Mouse (Mus musculus) cerebellum, adult 2 months (tissue): ENCODE results near the gene Coq9. TPM values are rescaled to one million over a fixed set of nuclear protein-coding genes. Genes with fewer than 3 reads are reported as not detected.
"Not testable (repeated sequence)": the region's sequence is repeated elsewhere in the genome, so short reads cannot be mapped to it uniquely, and the experiment has no call there.

Experiments used
- DNase-seq, 2 experiments: peaks; one replicate each; pipeline ENCODE4 v3.0.0; 2021
- H3K27ac ChIP-seq: fragments of 200-500 bp; 2 replicates; pipeline ENCODE4 v1.5.1; 2012; ENCODE audit warnings: low read length, control low read depth, inconsistent platforms; ENCODE audit not compliant: insufficient read depth
- H3K27me3 ChIP-seq: fragments of 200-500 bp; 2 replicates; pipeline ENCODE4 v1.6.1; 2012; ENCODE audit warnings: inconsistent platforms, mild to moderate bottlenecking, low read length, moderate library complexity; ENCODE audit not compliant: control insufficient read depth, insufficient read depth
- H3K4me1 ChIP-seq: fragments of 200-500 bp; 2 replicates; pipeline ENCODE4 v1.6.1; 2011; ENCODE audit warnings: low read length; ENCODE audit not compliant: control insufficient read depth, insufficient read depth
- H3K4me3 ChIP-seq: fragments of 200-500 bp; replicated peaks from 2 replicates; pipeline ENCODE3; 2011; ENCODE audit warnings: mild to moderate bottlenecking, low read depth, low read length, control low read depth; ENCODE audit not compliant: insufficient read depth
- CTCF ChIP-seq: fragments of 200-500 bp; IDR thresholded peaks from 2 replicates; pipeline ENCODE4 v1.5.1; 2011; ENCODE audit warnings: low read depth, mild to moderate bottlenecking, control low read depth, low read length, moderate library complexity, borderline replicate concordance; ENCODE audit not compliant: insufficient read depth
- POLR2A ChIP-seq: fragments of 200-500 bp; IDR thresholded peaks from 2 replicates; pipeline ENCODE4 v1.6.1; 2011; ENCODE audit warnings: low read length, control low read depth, borderline replicate concordance; ENCODE audit not compliant: insufficient read depth
- WGBS: fragments of 180-500 bp; shearing (Covaris S2); methylation state at CpG from one replicate; pipeline ENCODE4 v1.1.7; 2018; 5-methylcytosine and 5-hydroxymethylcytosine counted together
- polyA plus RNA-seq: library from polyadenylated mRNA; depleted of rRNA; stranded (reverse); fragments of >200 nt; gene quantifications from 2 replicates; pipeline ENCODE4 v1.2.3, GENCODE M21; 2012

The Coq9 gene
- polyA plus RNA-seq, 1 experiment: 155 TPM

DNA sequence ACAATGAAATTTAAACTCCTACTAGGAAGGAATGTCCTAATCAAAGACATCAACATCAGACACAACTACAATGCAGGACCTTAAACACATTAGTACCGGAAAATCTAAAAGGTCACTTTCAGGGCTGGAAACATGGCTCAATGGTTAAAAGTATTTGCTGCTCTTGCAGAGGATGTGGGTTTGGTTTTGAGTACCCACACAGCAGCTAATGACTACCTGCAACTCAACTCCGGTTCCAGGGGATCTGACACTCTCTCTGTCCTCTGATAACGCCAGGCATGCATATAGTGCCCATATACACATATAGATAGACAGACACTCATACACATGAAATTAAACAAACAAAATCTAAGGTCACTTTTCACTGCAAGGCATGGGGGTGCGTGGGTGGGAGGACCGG, 11.9 kb upstream of the Coq9 start:
- TF ChIP-seq CTCF: no peak
- no peak for TF ChIP-seq POLR2A
- H3K27me3 ChIP-seq: no peaks in the 10 kb centered on the region
- H3K4me3 ChIP-seq: no peak overlapping the region
- no peak for DNase-seq
- WGBS: 97% methylated on average over 5 of the region's 5 CpGs
- H3K27ac ChIP-seq: no peak overlapping the region
- H3K4me1 ChIP-seq: no peaks in the 10 kb centered on the region; the same call in 1 of the 2 replicates

DNA sequence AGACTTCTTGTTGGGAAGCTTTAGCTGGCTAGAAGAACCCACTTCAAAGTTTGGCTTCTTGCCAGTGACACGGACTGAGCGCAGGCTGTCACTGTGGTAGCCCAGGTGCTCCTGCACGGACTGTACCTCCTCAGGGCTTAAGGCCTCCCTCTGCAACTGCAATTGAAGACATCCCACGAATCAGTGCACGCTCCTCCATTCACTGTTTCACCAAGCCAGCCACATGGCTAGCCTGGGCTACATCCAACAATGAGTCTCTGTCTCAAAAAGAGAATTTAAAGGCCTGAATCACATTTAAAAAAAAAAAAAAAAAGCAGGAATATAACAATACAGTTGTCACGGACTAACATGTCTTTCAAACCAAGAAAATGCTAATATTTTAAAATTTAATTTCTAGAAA, 9.8 kb upstream of the Coq9 start:
- Histone ChIP-seq H3K4me1 (no peaks in the 10 kb centered on the region), H3K27me3 (no peaks in the 10 kb centered on the region), H3K4me3 (no peak overlapping the region), H3K27ac (no peak overlapping the region)
- DNase-seq: no peak
- WGBS: 51% methylated on average over 6 of the region's 6 CpGs
- TF ChIP-seq POLR2A (no peak), CTCF (no peak)

DNA sequence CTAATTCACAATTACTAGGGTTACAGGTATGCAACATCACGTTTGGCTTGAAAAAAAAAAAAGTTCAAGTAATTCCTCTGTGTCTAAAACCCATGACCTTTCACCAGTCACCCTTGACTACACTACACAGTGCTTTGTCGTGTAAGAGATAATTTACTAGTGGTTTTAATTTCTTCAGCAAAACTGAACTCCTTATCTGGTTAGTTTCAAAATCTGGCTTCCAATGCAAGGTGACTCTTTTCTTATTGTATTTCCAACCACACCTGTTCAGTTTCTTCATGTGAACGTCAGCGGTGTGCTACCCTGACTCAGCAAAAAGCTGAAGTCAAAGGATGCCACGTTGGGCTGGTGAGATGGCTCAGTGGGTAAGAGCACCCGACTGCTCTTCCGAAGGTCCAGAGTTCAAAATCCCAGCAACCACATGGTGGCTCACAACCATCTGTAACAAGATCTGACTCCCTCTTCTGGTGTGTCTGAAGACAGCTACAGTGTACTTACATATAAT, 4.2 kb upstream of the Coq9 start:
- H3K4me3 ChIP-seq, H3K4me1 ChIP-seq, H3K27ac ChIP-seq, DNase-seq, H3K27me3 ChIP-seq: not testable (repeated sequence)
- 61% methylated on average over 7 of the region's 7 CpGs for WGBS

DNA sequence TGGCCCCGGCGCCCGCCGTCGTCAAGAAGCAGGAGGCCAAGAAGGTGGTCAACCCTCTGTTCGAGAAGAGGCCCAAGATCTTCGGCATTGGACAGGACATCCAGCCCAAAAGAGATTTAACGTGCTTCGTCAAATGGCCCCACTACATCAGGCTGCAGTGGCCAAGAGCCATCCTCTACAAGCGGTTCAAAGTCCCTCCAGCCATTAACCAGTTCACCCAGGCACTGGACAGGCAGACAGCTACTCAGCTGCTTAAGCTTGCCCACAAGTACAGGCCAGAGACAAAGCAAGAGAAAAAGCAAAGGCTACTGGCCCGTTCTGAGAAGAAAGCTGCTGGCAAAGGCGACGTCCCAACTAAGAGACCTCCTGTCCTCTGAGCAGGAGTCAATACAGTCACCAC, 2.4 kb upstream of the Coq9 start:
- H3K27me3 ChIP-seq, H3K4me3 ChIP-seq, H3K4me1 ChIP-seq, H3K27ac ChIP-seq, DNase-seq: not testable (repeated sequence)
- WGBS: 80% methylated on average over 13 of the region's 13 CpGs

DNA sequence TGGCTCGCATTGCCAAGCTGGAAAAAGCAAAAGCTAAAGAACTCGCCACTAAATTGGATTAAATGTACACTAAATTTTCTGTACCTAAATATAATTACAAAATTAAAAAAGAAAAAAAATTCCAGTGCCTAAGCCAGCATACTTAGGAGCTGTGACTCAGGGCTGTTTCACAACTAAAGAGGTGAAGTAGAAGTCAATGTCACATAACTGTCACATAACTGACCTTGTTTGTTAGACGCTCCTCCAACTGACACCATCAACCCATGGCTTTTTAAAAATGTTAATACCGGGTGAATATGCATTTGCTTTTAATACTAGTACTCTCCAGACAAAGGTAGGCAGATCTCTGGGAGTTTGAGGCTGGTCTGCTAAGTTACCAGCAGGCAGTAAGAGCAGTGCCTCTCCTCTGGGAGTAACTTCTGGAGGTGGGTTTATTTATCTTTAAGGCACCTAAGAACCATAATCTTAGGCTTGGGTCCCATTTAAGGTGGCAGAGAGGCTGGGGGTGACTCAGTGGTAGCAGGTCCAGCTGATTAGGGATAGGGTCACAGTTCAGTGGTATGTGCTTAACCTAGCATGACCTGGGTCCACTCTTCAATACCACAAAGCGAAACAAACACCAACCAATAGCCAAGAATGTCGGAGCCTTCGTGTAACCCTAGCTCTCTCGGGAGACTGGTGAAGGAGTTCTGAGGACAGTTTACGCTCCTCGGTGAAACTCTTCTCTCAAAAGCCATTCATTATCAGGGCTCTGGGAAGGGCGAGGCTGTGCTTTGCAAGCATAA, 1.5 kb upstream of the Coq9 start:
- Histone ChIP-seq H3K4me1 (peaks cover 5% of the 10 kb centered on the region), H3K27ac (no peak overlapping the region), H3K27me3 (no peaks in the 10 kb centered on the region), H3K4me3 (peak overlapping the region; percentile 24)
- DNase-seq: no peak
- TF ChIP-seq POLR2A (no peak), CTCF (no peak)
- 63% methylated on average over 11 of the region's 11 CpGs for WGBS

- TF ChIP-seq CTCF (no peak), POLR2A (no peak)
- Histone ChIP-seq H3K4me1 (peaks cover 5% of the 10 kb centered on the region), H3K27me3 (no peaks in the 10 kb centered on the region), H3K27ac (peak overlapping the region; percentile 97), H3K4me3 (peak overlapping the region; percentile 87)
- peak in 1 of 2 experiments; percentile 87 for DNase-seq
- WGBS: under 1% methylated on average over 24 of the region's 24 CpGs
Observed at GRCm38 (mm10) chr8:94838600-94838999, 479 bp downstream of the Coq9 start.

DNA sequence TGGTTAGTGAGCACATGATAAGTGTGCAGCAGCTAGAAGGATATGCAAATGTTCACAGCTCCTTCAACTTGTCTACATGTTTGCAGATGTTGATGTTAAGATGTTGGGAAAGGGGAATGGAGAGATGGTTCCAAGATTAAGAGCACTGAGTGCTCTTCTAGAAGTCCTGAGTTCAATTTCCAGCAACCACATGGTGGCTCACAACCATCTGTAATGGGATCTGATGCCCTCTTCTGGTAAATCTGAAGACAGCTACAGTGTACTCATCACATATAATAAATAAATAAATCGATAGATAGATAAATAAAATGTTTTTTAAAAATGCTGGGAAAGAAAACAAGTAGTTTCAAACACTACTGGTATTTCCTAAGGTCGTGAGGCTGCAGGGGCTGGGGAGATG, 3.1 kb downstream of the Coq9 start:
- Histone ChIP-seq H3K4me3 (no peak overlapping the region), H3K4me1 (peaks cover 5% of the 10 kb centered on the region), H3K27ac (no peak overlapping the region), H3K27me3 (no peaks in the 10 kb centered on the region)
- WGBS: 41% methylated on average over 2 of the region's 2 CpGs
- TF ChIP-seq POLR2A: no peak
- no peak for TF ChIP-seq CTCF
- no peak for DNase-seq

DNA sequence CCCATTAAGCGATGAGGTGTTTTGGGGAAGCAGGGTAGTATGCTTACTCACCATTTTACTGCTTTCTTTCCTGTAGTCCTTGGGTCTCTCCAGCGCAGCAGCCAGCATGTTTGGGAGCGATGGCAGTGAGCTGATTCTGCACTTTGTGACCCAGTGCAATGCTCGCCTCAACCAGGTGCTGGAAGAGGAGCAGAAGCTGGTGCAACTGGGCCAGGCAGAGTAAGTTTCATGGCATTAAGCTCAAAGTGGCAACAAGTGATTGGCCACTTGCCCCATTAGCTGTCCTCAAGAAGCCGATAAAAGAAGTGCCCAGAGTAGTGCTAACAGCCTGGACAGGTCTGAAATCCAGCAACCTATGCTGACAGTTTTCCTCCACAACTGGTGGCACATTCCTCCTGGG, 11.9 kb downstream of the Coq9 start:
- Histone ChIP-seq H3K27me3 (no peaks in the 10 kb centered on the region), H3K4me1 (no peaks in the 10 kb centered on the region), H3K4me3 (no peak overlapping the region), H3K27ac (no peak overlapping the region)
- TF ChIP-seq POLR2A (no peak), CTCF (no peak)
- DNase-seq: no peak
- WGBS: 95% methylated on average over 5 of the region's 5 CpGs

DNA sequence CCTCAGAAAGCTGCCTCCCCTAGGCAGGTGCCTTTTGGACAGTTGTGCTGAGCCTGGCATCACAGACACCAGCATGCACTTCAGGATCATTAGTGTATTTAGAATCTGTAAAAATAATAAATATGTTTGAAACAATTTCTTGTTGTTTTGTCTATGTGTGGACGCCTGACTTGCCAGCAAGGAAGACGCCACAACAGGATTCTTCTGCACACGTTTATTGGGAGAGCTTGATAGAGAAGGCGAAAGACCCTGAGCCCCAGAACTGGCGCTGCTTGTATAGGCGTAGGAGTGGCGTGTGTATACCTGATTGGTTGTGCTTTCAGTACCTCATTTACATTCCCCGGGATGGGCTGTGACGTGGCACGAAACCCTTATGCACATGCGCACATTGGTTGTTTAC, 16.6 kb downstream of the Coq9 start:
- WGBS: 90% methylated on average over 11 of the region's 11 CpGs
- not testable (repeated sequence) for H3K4me3 ChIP-seq, DNase-seq, H3K27ac ChIP-seq, H3K4me1 ChIP-seq, H3K27me3 ChIP-seq
